Mouse (Mus musculus): ENCODE measurements around the gene Eif5. TPM values are rescaled to one million over a fixed set of nuclear protein-coding genes. Genes with fewer than 3 reads are reported as not detected.
A peak's percentile ranks its signal among the peaks of the same experiment; 100 is the strongest.

Eif5 gene
- polyA plus RNA-seq, 1 experiment from 2014 or later = 550 TPM

DNA sequence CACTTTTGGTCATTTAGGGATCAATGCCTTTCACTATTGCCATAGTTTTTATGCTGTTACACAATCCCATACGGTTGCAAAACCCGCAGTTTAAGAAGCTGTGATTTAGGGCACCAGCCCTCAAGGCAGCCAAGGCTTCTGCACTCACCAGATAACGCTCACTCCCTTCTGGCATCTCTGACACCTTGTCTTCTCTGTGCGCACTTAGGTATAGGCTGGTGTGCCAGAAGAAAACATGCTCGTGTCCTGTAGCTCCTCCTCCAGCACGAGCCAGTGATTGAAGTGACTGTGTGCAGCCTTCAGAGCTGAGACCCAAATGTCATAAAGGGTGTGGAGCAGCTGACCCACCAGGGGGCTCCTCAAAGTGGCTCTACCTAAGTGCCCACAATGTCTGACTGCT lies 2.5 kb upstream of the Eif5 start:
- DNase-seq = no peak
- H3K4me3 ChIP-seq (replicated peaks; ENCODE audit: low read depth, low read length) = no peak overlapping the region
- no peak overlapping the region for H3K27ac ChIP-seq (replicated peaks; ENCODE audit: low read depth, low read length)
- peaks cover 11% of the 10 kb centered on the region for H3K36me3 ChIP-seq (ENCODE audit: control insufficient read depth, insufficient read depth, low read length)
- 76% methylated on average over 6 of the region's 6 CpGs for WGBS
- H3K4me2 ChIP-seq (ENCODE audit: low read length) = no peak overlapping the region
- no peaks in the 10 kb centered on the region for H3K9me3 ChIP-seq (ENCODE audit: control insufficient read depth, low read length)
- no peaks in the 10 kb centered on the region for H3K27me3 ChIP-seq (ENCODE audit: control insufficient read depth, insufficient read depth, low read length)
- no peak for ATAC-seq (ENCODE audit: low FRiP score, low TSS enrichment)
- H3K9ac ChIP-seq (replicated peaks; ENCODE audit: low read length) = no peak overlapping the region
- peaks cover 15% of the 10 kb centered on the region for H3K4me1 ChIP-seq (ENCODE audit: control insufficient read depth, insufficient read depth, low read length)

- Histone ChIP-seq H3K9me3 (ENCODE audit: control insufficient read depth, low read length) (no peaks in the 10 kb centered on the region), H3K4me3 (replicated peaks; ENCODE audit: low read depth, low read length) (no peak overlapping the region), H3K36me3 (ENCODE audit: control insufficient read depth, insufficient read depth, low read length) (peaks cover 16% of the 10 kb centered on the region), H3K9ac (replicated peaks; ENCODE audit: low read length) (no peak overlapping the region), H3K27me3 (ENCODE audit: control insufficient read depth, insufficient read depth, low read length) (no peaks in the 10 kb centered on the region), H3K27ac (replicated peaks; ENCODE audit: low read depth, low read length) (no peak overlapping the region), H3K4me1 (ENCODE audit: control insufficient read depth, insufficient read depth, low read length) (peaks cover 15% of the 10 kb centered on the region), H3K4me2 (ENCODE audit: low read length) (no peak overlapping the region)
- 90% methylated on average over 5 of the region's 5 CpGs for WGBS
- DNase-seq (no peak), ATAC-seq (ENCODE audit: low FRiP score, low TSS enrichment) (no peak)
Observed at GRCm38 (mm10) chr12:111535762-111536161, 2.1 kb upstream of the Eif5 start.

GRCm38 (mm10) chr12:111536746-111537145 lies 1.1 kb upstream of the Eif5 start:
- ATAC-seq (ENCODE audit: low FRiP score, low TSS enrichment) = no peak

GRCm38 (mm10) chr12:111537341-111537740 lies 475 bp upstream of the Eif5 start:
- Histone ChIP-seq H3K9ac (replicated peaks; ENCODE audit: low read length) (peak overlapping the region; percentile 97), H3K4me2 (ENCODE audit: low read length) (peak overlapping the region; percentile 71), H3K36me3 (ENCODE audit: control insufficient read depth, insufficient read depth, low read length) (peaks cover 32% of the 10 kb centered on the region), H3K4me3 (replicated peaks; ENCODE audit: low read depth, low read length) (peak overlapping the region; percentile 95), H3K27me3 (ENCODE audit: control insufficient read depth, insufficient read depth, low read length) (no peaks in the 10 kb centered on the region), H3K9me3 (ENCODE audit: control insufficient read depth, low read length) (no peaks in the 10 kb centered on the region), H3K4me1 (ENCODE audit: control insufficient read depth, insufficient read depth, low read length) (peaks cover 15% of the 10 kb centered on the region), H3K27ac (replicated peaks; ENCODE audit: low read depth, low read length) (peak overlapping the region; percentile 93)
- ATAC-seq (ENCODE audit: low FRiP score, low TSS enrichment) = peak; percentile 41; the same call in 1 of the 2 replicates
- under 1% methylated on average over 22 of the region's 22 CpGs for WGBS
- DNase-seq = no peak

More at GRCm38 (mm10) chr12:111536746-111537145, 1.1 kb upstream of the Eif5 start:
- Histone ChIP-seq H3K36me3 (ENCODE audit: control insufficient read depth, insufficient read depth, low read length) (peaks cover 26% of the 10 kb centered on the region), H3K9me3 (ENCODE audit: control insufficient read depth, low read length) (no peaks in the 10 kb centered on the region), H3K27me3 (ENCODE audit: control insufficient read depth, insufficient read depth, low read length) (no peaks in the 10 kb centered on the region), H3K27ac (replicated peaks; ENCODE audit: low read depth, low read length) (peak overlapping the region; percentile 93; the same call in 1 of the 2 replicates), H3K4me1 (ENCODE audit: control insufficient read depth, insufficient read depth, low read length) (peaks cover 15% of the 10 kb centered on the region), H3K9ac (replicated peaks; ENCODE audit: low read length) (peak overlapping the region; percentile 97), H3K4me2 (ENCODE audit: low read length) (peak overlapping the region; percentile 71), H3K4me3 (replicated peaks; ENCODE audit: low read depth, low read length) (peak overlapping the region; percentile 95)
- 34% methylated on average over 4 of the region's 4 CpGs for WGBS
- no peak for DNase-seq

DNA sequence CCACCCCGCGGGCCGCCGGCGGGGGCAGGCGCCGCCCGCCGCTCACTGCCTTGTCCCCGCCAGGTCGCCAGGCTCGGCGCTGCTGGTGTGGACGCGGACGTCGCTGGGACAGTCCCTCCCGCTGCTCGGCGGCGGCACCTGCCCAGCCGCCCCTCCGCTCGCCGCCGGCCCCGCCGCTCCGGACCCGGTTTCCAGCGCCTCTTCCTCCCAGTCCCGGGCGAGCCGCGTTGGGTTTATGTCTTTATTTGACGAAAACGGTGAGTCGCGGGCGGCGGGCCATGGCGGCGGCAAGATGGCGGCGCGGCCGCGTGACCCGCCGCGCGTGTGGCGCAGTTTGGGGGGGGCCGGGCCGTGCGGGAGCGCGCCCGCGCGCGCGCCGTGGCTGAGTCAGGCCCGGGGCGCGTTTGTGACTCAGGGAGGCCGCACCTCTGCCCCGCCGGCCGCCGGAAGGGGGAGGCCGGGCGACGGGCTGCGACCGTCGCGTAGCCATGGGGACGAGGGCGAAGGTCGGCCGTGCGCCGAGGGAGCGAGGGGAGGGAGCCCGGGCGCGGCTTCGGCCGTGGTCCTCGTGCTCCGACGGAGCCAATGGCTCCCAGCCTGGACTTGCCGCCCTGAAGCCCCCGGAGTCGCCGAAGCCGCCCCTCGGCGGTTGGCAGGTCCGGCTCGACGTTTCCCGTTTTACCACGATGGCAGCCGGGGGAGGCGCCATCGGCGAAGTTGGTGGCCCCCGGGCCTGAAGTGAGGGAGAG lies 650 bp downstream of the Eif5 start:
- H3K9ac ChIP-seq (replicated peaks; ENCODE audit: low read length) = peak overlapping the region; percentile 95
- H3K4me3 ChIP-seq (replicated peaks; ENCODE audit: low read depth, low read length) = peak overlapping the region; percentile 95
- H3K9me3 ChIP-seq (ENCODE audit: control insufficient read depth, low read length) = no peaks in the 10 kb centered on the region
- H3K27ac ChIP-seq (replicated peaks; ENCODE audit: low read depth, low read length) = peak overlapping the region; percentile 98
- H3K27me3 ChIP-seq (ENCODE audit: control insufficient read depth, insufficient read depth, low read length) = no peaks in the 10 kb centered on the region
- DNase-seq (peak; percentile 92), ATAC-seq (ENCODE audit: low FRiP score, low TSS enrichment) (peak; percentile 49)
- peaks cover 15% of the 10 kb centered on the region for H3K4me1 ChIP-seq (ENCODE audit: control insufficient read depth, insufficient read depth, low read length)
- under 1% methylated on average over 108 of the region's 111 CpGs for WGBS
- H3K36me3 ChIP-seq (ENCODE audit: control insufficient read depth, insufficient read depth, low read length) = peaks cover 43% of the 10 kb centered on the region
- peak overlapping the region; percentile 82 for H3K4me2 ChIP-seq (ENCODE audit: low read length)

GRCm38 (mm10) chr12:111539041-111539345 lies 1.2 kb downstream of the Eif5 start:
- no peak for DNase-seq
- H3K4me3 ChIP-seq (replicated peaks; ENCODE audit: low read depth, low read length) = peak overlapping the region; percentile 95
- WGBS = 1% methylated on average over 18 of the region's 18 CpGs
- ATAC-seq (ENCODE audit: low FRiP score, low TSS enrichment) = no peak
- no peaks in the 10 kb centered on the region for H3K9me3 ChIP-seq (ENCODE audit: control insufficient read depth, low read length)
- H3K4me1 ChIP-seq (ENCODE audit: control insufficient read depth, insufficient read depth, low read length) = peaks cover 15% of the 10 kb centered on the region
- H3K27ac ChIP-seq (replicated peaks; ENCODE audit: low read depth, low read length) = peak overlapping the region; percentile 98
- peak overlapping the region; percentile 82 for H3K4me2 ChIP-seq (ENCODE audit: low read length)
- H3K9ac ChIP-seq (replicated peaks; ENCODE audit: low read length) = peak overlapping the region; percentile 95
- H3K36me3 ChIP-seq (ENCODE audit: control insufficient read depth, insufficient read depth, low read length) = peaks cover 48% of the 10 kb centered on the region
- H3K27me3 ChIP-seq (ENCODE audit: control insufficient read depth, insufficient read depth, low read length) = no peaks in the 10 kb centered on the region

DNA sequence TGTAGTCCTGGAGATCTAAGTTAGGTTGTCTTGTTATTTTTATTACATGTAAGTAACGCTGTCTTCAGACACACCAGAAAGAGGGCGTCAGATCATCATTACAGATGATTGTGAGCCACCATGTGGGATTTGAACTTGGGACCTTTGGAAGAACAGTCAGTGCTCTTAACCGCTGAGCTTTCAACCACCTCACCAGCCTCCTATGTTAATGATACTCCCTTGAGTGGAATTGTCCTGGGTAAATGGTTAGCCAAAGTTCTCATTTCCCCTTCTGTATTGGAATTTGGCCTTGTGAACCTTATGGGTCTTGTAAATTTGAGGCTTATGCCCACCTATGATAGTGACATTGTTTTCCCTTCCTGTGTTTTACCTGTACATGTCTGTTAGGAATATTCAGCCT lies 9.3 kb downstream of the Eif5 start:
- H3K27me3 ChIP-seq (ENCODE audit: control insufficient read depth, insufficient read depth, low read length) = no peaks in the 10 kb centered on the region
- H3K9me3 ChIP-seq (ENCODE audit: control insufficient read depth, low read length) = no peaks in the 10 kb centered on the region
- H3K9ac ChIP-seq (replicated peaks; ENCODE audit: low read length) = no peak overlapping the region
- no peaks in the 10 kb centered on the region for H3K4me1 ChIP-seq (ENCODE audit: control insufficient read depth, insufficient read depth, low read length)
- no peak overlapping the region for H3K4me2 ChIP-seq (ENCODE audit: low read length)
- ATAC-seq (ENCODE audit: low FRiP score, low TSS enrichment) (no peak), DNase-seq (no peak)
- 94% methylated on average over 3 of the region's 3 CpGs for WGBS
- H3K27ac ChIP-seq (replicated peaks; ENCODE audit: low read depth, low read length) = no peak overlapping the region
- H3K4me3 ChIP-seq (replicated peaks; ENCODE audit: low read depth, low read length) = no peak overlapping the region
- peaks cover 60% of the 10 kb centered on the region for H3K36me3 ChIP-seq (ENCODE audit: control insufficient read depth, insufficient read depth, low read length)

GRCm38 (mm10) chr12:111548555-111549289 lies 10.9 kb downstream of the Eif5 start:
- 60% methylated on average over 2 of the region's 2 CpGs for WGBS
- ATAC-seq (ENCODE audit: low FRiP score, low TSS enrichment) = no peak

More at GRCm38 (mm10) chr12:111548555-111549289, 10.9 kb downstream of the Eif5 start:
- no peak overlapping the region for H3K27ac ChIP-seq (replicated peaks; ENCODE audit: low read depth, low read length)
- no peak overlapping the region for H3K4me3 ChIP-seq (replicated peaks; ENCODE audit: low read depth, low read length)
- H3K9ac ChIP-seq (replicated peaks; ENCODE audit: low read length) = no peak overlapping the region
- no peaks in the 10 kb centered on the region for H3K9me3 ChIP-seq (ENCODE audit: control insufficient read depth, low read length)
- no peak overlapping the region for H3K4me2 ChIP-seq (ENCODE audit: low read length)
- peaks cover 43% of the 10 kb centered on the region for H3K36me3 ChIP-seq (ENCODE audit: control insufficient read depth, insufficient read depth, low read length)
- no peaks in the 10 kb centered on the region for H3K4me1 ChIP-seq (ENCODE audit: control insufficient read depth, insufficient read depth, low read length)
- no peaks in the 10 kb centered on the region for H3K27me3 ChIP-seq (ENCODE audit: control insufficient read depth, insufficient read depth, low read length)
- no peak for DNase-seq

Data from midbrain, embryonic 14.5 days (tissue).